Mouse (Mus musculus): ENCODE data around the gene Elp5.
A peak's percentile ranks its signal among the peaks of the same experiment; 100 is the strongest.

The Elp5 gene

GRCm38 (mm10) chr11:69953267-69953915 lies 28.9 kb downstream of the Elp5 start:
- DNase-seq, result no peak

GRCm38 (mm10) chr11:69952274-69952673 lies 30.0 kb downstream of the Elp5 start:
- no peak for DNase-seq

GRCm38 (mm10) chr11:69950807-69951459 lies 31.4 kb downstream of the Elp5 start:
- no peak for DNase-seq

GRCm38 (mm10) chr11:69948763-69949150 lies 33.6 kb downstream of the Elp5 start:
- DNase-seq, result peak; percentile 86 to 91

GRCm38 (mm10) chr11:69948066-69948762 lies 34.1 kb downstream of the Elp5 start, which contains the start of gene Slc2a4:
Gene Slc2a4 (minus strand): TSS chr11:69948188.
- peak; percentile 94 to 95 for DNase-seq

- DNase-seq, result peak in 1 of 2 experiments; percentile 35
Measured at GRCm38 (mm10) chr11:69947337-69948065, 34.8 kb downstream of the Elp5 start.

- no peak for DNase-seq
Measured at GRCm38 (mm10) chr11:69945997-69946891, 36.1 kb downstream of the Elp5 start.

- DNase-seq, result no peak
Measured at GRCm38 (mm10) chr11:69945216-69945615, 37.1 kb downstream of the Elp5 start.

GRCm38 (mm10) chr11:69940962-69941361 lies 41.4 kb downstream of the Elp5 start:
- DNase-seq, result no peak

- no peak for DNase-seq
Measured at GRCm38 (mm10) chr11:69939731-69940130, 42.6 kb downstream of the Elp5 start.

- no peak for DNase-seq
Measured at GRCm38 (mm10) chr11:69939181-69939580, 43.1 kb downstream of the Elp5 start.

- no peak for DNase-seq
Measured at GRCm38 (mm10) chr11:69938401-69938979, 43.8 kb downstream of the Elp5 start.

- no peak for DNase-seq
Measured at GRCm38 (mm10) chr11:69937834-69938233, 44.5 kb downstream of the Elp5 start.

- no peak for DNase-seq
Measured at GRCm38 (mm10) chr11:69937385-69937784, 44.9 kb downstream of the Elp5 start.

GRCm38 (mm10) chr11:69936714-69937347 lies 45.5 kb downstream of the Elp5 start:
- DNase-seq, result no peak

GRCm38 (mm10) chr11:69936156-69936555 lies 46.2 kb downstream of the Elp5 start:
- DNase-seq, result no peak

- peak; percentile 87 for DNase-seq
Measured at GRCm38 (mm10) chr11:69935137-69935879, 47.0 kb downstream of the Elp5 start, which contains the start of gene Ybx2. Gene Ybx2 (plus strand): TSS chr11:69935796.

GRCm38 (mm10) chr11:69934681-69935080 lies 47.6 kb downstream of the Elp5 start:
- no peak for DNase-seq

GRCm38 (mm10) chr11:69934169-69934568 lies 48.1 kb downstream of the Elp5 start:
- DNase-seq, result peak; percentile 90 to 95

- no peak for DNase-seq
Measured at GRCm38 (mm10) chr11:69933066-69933465, 49.3 kb downstream of the Elp5 start.
